Mouse (Mus musculus) lung, adult 18-20 months (tissue): ENCODE measurements around the gene Creb3l4.
"Not testable (repeated sequence)": the region's sequence is repeated elsewhere in the genome, so short reads cannot be mapped to it uniquely, and the experiment has no call there.

Experiments
- DNase-seq, 2 experiments: peaks; one replicate each; pipeline ENCODE4 v3.0.0; 2022; ENCODE audit warnings: mixed read lengths in 2 of 2

Creb3l4 gene

GRCm38 (mm10) chr3:90242984-90243775 is at the start of gene Creb3l4:
Gene Creb3l4 (minus strand): TSS chr3:90243512.
- peak; percentile 66 to 79 for DNase-seq

- peak; percentile 99 for DNase-seq
Measured at GRCm38 (mm10) chr3:90292345-90293275, 49.3 kb upstream of the Creb3l4 start, which contains the start of gene Gatad2b. Gene Gatad2b (plus strand): TSS chr3:90293178.

GRCm38 (mm10) chr3:90291982-90292344 is 48.7 kb upstream of the Creb3l4 start:
- DNase-seq, result no peak

- no peak for DNase-seq
Measured at GRCm38 (mm10) chr3:90290602-90291001, 47.3 kb upstream of the Creb3l4 start.

GRCm38 (mm10) chr3:90289403-90289802 is 46.1 kb upstream of the Creb3l4 start:
- not testable (repeated sequence) for DNase-seq

GRCm38 (mm10) chr3:90284150-90284549 is 40.8 kb upstream of the Creb3l4 start:
- DNase-seq, result no peak

GRCm38 (mm10) chr3:90280708-90281107 is 37.4 kb upstream of the Creb3l4 start:
- no peak for DNase-seq

GRCm38 (mm10) chr3:90279743-90280142 is 36.4 kb upstream of the Creb3l4 start:
- peak; percentile 39 to 62 for DNase-seq

GRCm38 (mm10) chr3:90279216-90279615 is 35.9 kb upstream of the Creb3l4 start:
- no peak for DNase-seq

GRCm38 (mm10) chr3:90278211-90278610 is 34.9 kb upstream of the Creb3l4 start:
- DNase-seq, result no peak

GRCm38 (mm10) chr3:90277793-90278192 is 34.5 kb upstream of the Creb3l4 start:
- no peak for DNase-seq

GRCm38 (mm10) chr3:90276858-90277257 is 33.5 kb upstream of the Creb3l4 start:
- no peak for DNase-seq

GRCm38 (mm10) chr3:90275286-90275685 is 32.0 kb upstream of the Creb3l4 start:
- no peak for DNase-seq

GRCm38 (mm10) chr3:90273855-90274254 is 30.5 kb upstream of the Creb3l4 start:
- no peak for DNase-seq

GRCm38 (mm10) chr3:90272170-90272569 is 28.9 kb upstream of the Creb3l4 start:
- DNase-seq, result no peak

- no peak for DNase-seq
Measured at GRCm38 (mm10) chr3:90270784-90271183, 27.5 kb upstream of the Creb3l4 start.

GRCm38 (mm10) chr3:90268971-90269370 is 25.7 kb upstream of the Creb3l4 start:
- DNase-seq, result no peak

GRCm38 (mm10) chr3:90268190-90268589 is 24.9 kb upstream of the Creb3l4 start:
- DNase-seq, result no peak

GRCm38 (mm10) chr3:90266901-90267775 is 23.8 kb upstream of the Creb3l4 start:
- DNase-seq, result no peak

- DNase-seq, result peak; percentile 35 to 42
Measured at GRCm38 (mm10) chr3:90265932-90266741, 22.8 kb upstream of the Creb3l4 start.
